Mouse (Mus musculus) small intestine, adult 2 months (tissue): ENCODE data around the gene Retsat.

ENCODE experiments used
- CTCF ChIP-seq: fragments of 200-500 bp; IDR thresholded peaks from 2 replicates; pipeline ENCODE4 v1.5.1; 2012; ENCODE audit warnings: low read depth, mild to moderate bottlenecking, control low read depth, inconsistent platforms, low read length, moderate library complexity, mixed read lengths; ENCODE audit not compliant: insufficient replicate concordance, insufficient read length; ENCODE audit errors: extremely low read depth
- POLR2A ChIP-seq: fragments of 200-500 bp; IDR thresholded peaks from 2 replicates; pipeline ENCODE4 v1.6.1; 2012; ENCODE audit warnings: low read depth, mild to moderate bottlenecking, control low read depth, inconsistent platforms, low read length, moderate library complexity

GRCm38 (mm10) chr6:72615561-72616375 lies 17.5 kb downstream of the Retsat start:
- no peak for TF ChIP-seq CTCF
- no peak for TF ChIP-seq POLR2A
